Mouse (Mus musculus): ENCODE measurements around the gene Gpr135. TPM values are rescaled to one million over a fixed set of nuclear protein-coding genes. Genes with fewer than 3 reads are reported as not detected.

The Gpr135 gene
- polyA plus RNA-seq, 1 experiment from 2014 or later, result 0.62 TPM

GRCm38 (mm10) chr12:72085024-72085328 lies 14.1 kb upstream of the Gpr135 start:
- no peaks in the 10 kb centered on the region; the same call in 1 of the 2 replicates for H3K36me3 ChIP-seq (ENCODE audit: control insufficient read depth, insufficient read depth, low read length)
- no peak for TF ChIP-seq EP300 (optimal IDR thresholded peaks at IDR 0.05)
- 0 out of 2 replicates have a peak, but pooled peaks have one; percentile 1 for TF ChIP-seq CTCF (IDR thresholded peaks at IDR 0.05; ENCODE audit: low read depth)
- peak overlapping the region; percentile 62 for H3K4me3 ChIP-seq (ENCODE audit: low read depth, low read length)
- peaks cover 3% of the 10 kb centered on the region for H3K4me1 ChIP-seq (replicated peaks; ENCODE audit: control insufficient read depth, insufficient read depth)
- H3K27ac ChIP-seq (replicated peaks), result peak overlapping the region; percentile 88
- DNase-seq (ENCODE audit: low spot score) (no peak), ATAC-seq (ENCODE audit: low FRiP score, low TSS enrichment) (no peak; the same call in 1 of the 2 replicates)
- H3K9ac ChIP-seq (ENCODE audit: low read length), result peak overlapping the region; percentile 71
- under 1% methylated on average over 31 of the region's 31 CpGs for WGBS
- no peaks in the 10 kb centered on the region for H3K27me3 ChIP-seq (ENCODE audit: control insufficient read depth, insufficient read depth, low read length)
- H3K9me3 ChIP-seq (ENCODE audit: control insufficient read depth, low read length), result no peaks in the 10 kb centered on the region
- peak overlapping the region; percentile 91 for H3K4me2 ChIP-seq (replicated peaks; ENCODE audit: low read depth)

- 7% methylated on average over 46 of the region's 46 CpGs for WGBS
- peak; percentile 6; the same call in 1 of the 2 replicates for ATAC-seq (ENCODE audit: low FRiP score, low TSS enrichment)
- H3K27ac ChIP-seq (replicated peaks), result peak overlapping the region; percentile 88
- H3K4me1 ChIP-seq (replicated peaks; ENCODE audit: control insufficient read depth, insufficient read depth), result peaks cover 3% of the 10 kb centered on the region
- no peaks in the 10 kb centered on the region for H3K27me3 ChIP-seq (ENCODE audit: control insufficient read depth, insufficient read depth, low read length)
- H3K36me3 ChIP-seq (ENCODE audit: control insufficient read depth, insufficient read depth, low read length), result no peaks in the 10 kb centered on the region; the same call in 1 of the 2 replicates
- peak overlapping the region; percentile 71 for H3K9ac ChIP-seq (ENCODE audit: low read length)
- DNase-seq (ENCODE audit: low spot score), result no peak
- H3K4me2 ChIP-seq (replicated peaks; ENCODE audit: low read depth), result peak overlapping the region; percentile 91
- no peak for TF ChIP-seq EP300 (optimal IDR thresholded peaks at IDR 0.05)
- H3K4me3 ChIP-seq (ENCODE audit: low read depth, low read length), result peak overlapping the region; percentile 62
- H3K9me3 ChIP-seq (ENCODE audit: control insufficient read depth, low read length), result no peaks in the 10 kb centered on the region
Observed at GRCm38 (mm10) chr12:72084261-72085023, 13.5 kb upstream of the Gpr135 start.

- Histone ChIP-seq H3K27ac (replicated peaks) (no peak overlapping the region), H3K4me3 (ENCODE audit: low read depth, low read length) (no peak overlapping the region), H3K4me2 (replicated peaks; ENCODE audit: low read depth) (no peak overlapping the region), H3K27me3 (ENCODE audit: control insufficient read depth, insufficient read depth, low read length) (no peaks in the 10 kb centered on the region), H3K9me3 (ENCODE audit: control insufficient read depth, low read length) (no peaks in the 10 kb centered on the region), H3K36me3 (ENCODE audit: control insufficient read depth, insufficient read depth, low read length) (no peaks in the 10 kb centered on the region; the same call in 1 of the 2 replicates), H3K4me1 (replicated peaks; ENCODE audit: control insufficient read depth, insufficient read depth) (peaks cover 3% of the 10 kb centered on the region), H3K9ac (ENCODE audit: low read length) (no peak overlapping the region)
- ATAC-seq (ENCODE audit: low FRiP score, low TSS enrichment), result no peak
- TF ChIP-seq EP300 (optimal IDR thresholded peaks at IDR 0.05) (no peak), CTCF (IDR thresholded peaks at IDR 0.05; ENCODE audit: low read depth) (no peak)
- WGBS, result 82% methylated on average over 9 of the region's 9 CpGs
- no peak for DNase-seq (ENCODE audit: low spot score)
Observed at GRCm38 (mm10) chr12:72083265-72083664, 12.3 kb upstream of the Gpr135 start.

GRCm38 (mm10) chr12:72082370-72082769 lies 11.4 kb upstream of the Gpr135 start:
- H3K9me3 ChIP-seq (ENCODE audit: control insufficient read depth, low read length), result no peaks in the 10 kb centered on the region
- ATAC-seq (ENCODE audit: low FRiP score, low TSS enrichment) (no peak), DNase-seq (ENCODE audit: low spot score) (peak; percentile 40)
- H3K4me2 ChIP-seq (replicated peaks; ENCODE audit: low read depth), result peak overlapping the region; percentile 39
- no peaks in the 10 kb centered on the region for H3K27me3 ChIP-seq (ENCODE audit: control insufficient read depth, insufficient read depth, low read length)
- H3K4me3 ChIP-seq (ENCODE audit: low read depth, low read length), result no peak overlapping the region
- H3K9ac ChIP-seq (ENCODE audit: low read length), result no peak overlapping the region; the same call in 1 of the 2 replicates
- no peaks in the 10 kb centered on the region; the same call in 1 of the 2 replicates for H3K36me3 ChIP-seq (ENCODE audit: control insufficient read depth, insufficient read depth, low read length)
- WGBS, result 31% methylated on average over 18 of the region's 18 CpGs
- no peak for TF ChIP-seq EP300 (optimal IDR thresholded peaks at IDR 0.05)
- H3K27ac ChIP-seq (replicated peaks), result no peak overlapping the region
- peaks cover 3% of the 10 kb centered on the region for H3K4me1 ChIP-seq (replicated peaks; ENCODE audit: control insufficient read depth, insufficient read depth)

GRCm38 (mm10) chr12:72081961-72082360 lies 11.0 kb upstream of the Gpr135 start:
- Histone ChIP-seq H3K4me3 (ENCODE audit: low read depth, low read length) (no peak overlapping the region), H3K27ac (replicated peaks) (no peak overlapping the region), H3K36me3 (ENCODE audit: control insufficient read depth, insufficient read depth, low read length) (no peaks in the 10 kb centered on the region; the same call in 1 of the 2 replicates), H3K9me3 (ENCODE audit: control insufficient read depth, low read length) (no peaks in the 10 kb centered on the region), H3K9ac (ENCODE audit: low read length) (no peak overlapping the region; the same call in 1 of the 2 replicates), H3K4me2 (replicated peaks; ENCODE audit: low read depth) (peak overlapping the region; percentile 39), H3K4me1 (replicated peaks; ENCODE audit: control insufficient read depth, insufficient read depth) (peaks cover 3% of the 10 kb centered on the region), H3K27me3 (ENCODE audit: control insufficient read depth, insufficient read depth, low read length) (no peaks in the 10 kb centered on the region)
- 61% methylated on average over 3 of the region's 3 CpGs for WGBS
- ATAC-seq (ENCODE audit: low FRiP score, low TSS enrichment) (no peak), DNase-seq (ENCODE audit: low spot score) (no peak)
- TF ChIP-seq EP300 (optimal IDR thresholded peaks at IDR 0.05), result no peak
- TF ChIP-seq CTCF (IDR thresholded peaks at IDR 0.05; ENCODE audit: low read depth), result no peak

- no peaks in the 10 kb centered on the region; the same call in 1 of the 2 replicates for H3K36me3 ChIP-seq (ENCODE audit: control insufficient read depth, insufficient read depth, low read length)
- ATAC-seq (ENCODE audit: low FRiP score, low TSS enrichment) (no peak), DNase-seq (ENCODE audit: low spot score) (no peak)
- 91% methylated on average over 3 of the region's 3 CpGs for WGBS
- no peak overlapping the region for H3K9ac ChIP-seq (ENCODE audit: low read length)
- H3K4me3 ChIP-seq (ENCODE audit: low read depth, low read length), result no peak overlapping the region
- H3K27ac ChIP-seq (replicated peaks), result no peak overlapping the region
- H3K4me1 ChIP-seq (replicated peaks; ENCODE audit: control insufficient read depth, insufficient read depth), result no peaks in the 10 kb centered on the region
- no peak overlapping the region for H3K4me2 ChIP-seq (replicated peaks; ENCODE audit: low read depth)
- no peaks in the 10 kb centered on the region for H3K9me3 ChIP-seq (ENCODE audit: control insufficient read depth, low read length)
- TF ChIP-seq CTCF (IDR thresholded peaks at IDR 0.05; ENCODE audit: low read depth), result no peak
- no peak for TF ChIP-seq EP300 (optimal IDR thresholded peaks at IDR 0.05)
- H3K27me3 ChIP-seq (ENCODE audit: control insufficient read depth, insufficient read depth, low read length), result no peaks in the 10 kb centered on the region
Observed at GRCm38 (mm10) chr12:72078248-72078647, 7.3 kb upstream of the Gpr135 start.

All from stomach, postnatal 0 days (tissue).